Mouse (Mus musculus) layer of hippocampus, adult 11-12 months (tissue): ENCODE measurements around the gene Senp6.

Experiments
- DNase-seq: peaks from one replicate; pipeline ENCODE4 v3.0.0; 2022; ENCODE audit warnings: low spot score

Senp6 gene

DNA sequence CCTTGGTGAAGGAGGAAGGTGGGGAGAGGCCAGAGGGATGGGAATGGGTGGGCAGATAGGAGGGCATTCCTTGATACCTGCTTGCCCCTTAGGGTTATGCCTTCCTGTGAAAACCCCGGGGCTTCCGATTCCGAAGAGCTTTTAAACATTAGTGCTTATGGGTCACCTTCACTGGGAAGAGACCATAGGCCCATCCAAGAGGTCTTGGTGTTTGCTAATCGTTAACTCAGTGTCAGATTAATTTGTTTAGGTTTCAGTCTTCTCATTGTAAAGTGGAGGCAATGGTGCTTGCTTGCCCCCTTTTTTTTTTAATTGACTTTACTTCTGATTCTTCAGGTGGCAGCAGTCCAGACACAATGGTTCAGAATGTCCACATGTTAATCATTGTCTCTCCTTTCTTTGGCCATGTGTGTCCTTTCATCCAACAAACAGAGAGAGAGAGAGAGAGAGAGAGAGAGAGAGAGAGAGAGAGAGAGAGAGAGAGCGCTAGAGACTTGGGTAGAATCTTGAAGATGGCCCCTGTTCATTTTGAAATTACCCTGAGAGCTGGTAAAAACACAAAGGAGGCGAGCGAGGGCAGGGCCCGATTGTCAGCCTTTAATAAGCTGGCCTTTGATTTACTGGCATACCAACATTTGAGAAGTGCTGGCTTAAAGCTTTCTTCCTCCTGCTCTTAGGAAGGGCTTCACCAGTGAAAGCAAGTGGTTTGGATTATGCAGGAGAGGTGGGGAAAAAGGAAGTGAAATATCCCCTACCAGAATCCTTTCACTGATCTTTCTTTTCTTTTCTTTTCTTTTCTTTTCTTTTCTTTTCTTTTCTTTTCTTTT, 105.9 kb downstream of the Senp6 start:
- DNase-seq = no peak

DNA sequence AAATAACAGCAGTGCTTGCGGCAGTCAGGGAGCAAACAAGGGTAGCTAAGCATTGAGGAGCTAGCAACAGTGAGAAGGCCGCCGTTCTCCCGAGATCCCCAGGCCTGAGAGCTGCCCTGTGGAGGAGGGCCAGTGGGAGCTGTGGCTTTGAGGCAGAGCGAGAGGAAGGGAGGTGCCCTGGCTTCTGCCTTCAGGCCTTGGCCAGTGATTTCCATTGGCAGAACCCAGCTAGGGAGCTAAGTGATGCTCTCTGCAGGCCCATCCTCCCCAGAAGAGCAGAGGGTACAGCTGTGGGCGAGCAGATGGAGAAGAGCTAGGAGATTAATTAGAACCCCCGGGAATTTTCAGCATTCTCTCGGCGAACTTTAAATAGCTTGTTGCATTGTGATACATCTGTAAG, 106.9 kb downstream of the Senp6 start:
- no peak for DNase-seq

DNA sequence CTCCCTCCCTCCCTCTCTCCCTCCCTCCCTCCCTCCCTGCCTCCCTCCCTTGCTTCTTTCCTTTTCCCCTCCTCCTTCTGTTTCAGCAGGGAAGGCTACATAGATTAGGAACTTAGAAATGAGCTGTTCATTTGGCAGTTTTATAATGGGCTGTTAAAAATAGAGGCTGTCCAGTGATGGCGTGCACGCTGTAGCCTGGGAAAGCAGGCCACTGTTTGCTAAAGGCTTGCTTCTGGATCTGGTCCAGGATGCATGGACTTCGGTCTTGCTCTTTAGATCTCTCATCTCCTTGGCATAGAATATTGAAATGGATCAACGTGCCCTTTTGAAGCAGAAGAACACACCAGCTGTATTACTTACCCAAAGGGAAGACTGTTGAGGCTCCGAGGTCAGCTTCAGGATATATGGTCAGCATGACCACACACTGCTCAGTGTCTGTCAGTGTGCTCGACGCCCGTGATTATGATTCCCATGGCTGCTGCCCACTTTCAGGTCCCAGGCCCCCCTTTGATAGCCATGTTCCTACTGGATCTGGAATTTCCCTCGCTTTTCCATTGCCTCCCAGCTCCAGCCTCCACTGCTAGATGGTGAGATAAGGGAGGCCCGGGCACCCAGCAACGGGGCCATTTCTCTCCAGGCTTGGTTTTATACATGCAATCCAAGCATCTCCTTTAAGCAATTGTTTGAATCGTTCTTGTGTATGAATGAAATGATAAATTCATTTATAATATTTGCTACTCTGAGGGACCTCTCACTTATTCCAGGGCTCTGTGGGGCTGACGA, 110.2 kb downstream of the Senp6 start:
- no peak for DNase-seq

DNA sequence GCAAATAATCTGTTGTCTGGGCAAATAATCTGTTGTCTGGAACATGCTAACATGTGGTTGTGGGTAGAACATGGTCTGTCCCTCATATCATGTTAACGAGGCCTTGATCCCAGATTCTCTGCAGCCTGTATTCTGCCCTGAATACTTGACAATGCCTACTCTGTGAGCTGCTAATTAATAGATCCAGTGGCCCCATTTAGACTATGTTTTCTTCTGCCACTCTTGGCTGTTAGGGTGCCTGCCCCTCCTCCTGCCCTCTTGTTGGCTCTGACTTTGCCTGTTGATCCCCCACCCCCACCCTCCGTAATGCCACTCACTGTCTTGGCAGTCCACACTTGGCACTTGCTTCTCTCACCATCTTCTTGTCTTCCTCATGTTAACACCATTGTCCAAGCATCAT, 112.0 kb downstream of the Senp6 start:
- DNase-seq = no peak

DNA sequence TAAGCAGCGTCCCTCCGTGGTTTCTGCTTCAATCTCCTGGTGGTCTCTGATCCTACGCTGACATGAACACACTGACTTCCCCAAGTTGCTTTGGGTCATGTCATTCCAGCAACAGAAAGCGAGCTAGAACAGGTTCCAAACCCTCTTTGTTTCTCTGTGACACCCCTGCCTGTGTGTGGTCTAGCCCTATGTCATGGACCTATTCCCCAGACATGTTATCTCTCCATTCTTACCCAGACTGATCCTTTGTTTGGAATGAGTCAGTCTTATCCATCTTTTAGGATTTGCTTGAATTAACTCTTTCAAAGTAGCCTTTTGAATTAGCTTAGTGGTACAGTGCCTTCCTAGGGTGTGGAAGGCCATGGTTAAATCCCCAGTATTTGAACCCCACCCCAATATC, 113.0 kb downstream of the Senp6 start:
- no peak for DNase-seq

GRCm38 (mm10) chr9:80180771-80181170, 114.1 kb downstream of the Senp6 start:
- DNase-seq = no peak

GRCm38 (mm10) chr9:80181692-80182091, 115.0 kb downstream of the Senp6 start:
- no peak for DNase-seq

DNA sequence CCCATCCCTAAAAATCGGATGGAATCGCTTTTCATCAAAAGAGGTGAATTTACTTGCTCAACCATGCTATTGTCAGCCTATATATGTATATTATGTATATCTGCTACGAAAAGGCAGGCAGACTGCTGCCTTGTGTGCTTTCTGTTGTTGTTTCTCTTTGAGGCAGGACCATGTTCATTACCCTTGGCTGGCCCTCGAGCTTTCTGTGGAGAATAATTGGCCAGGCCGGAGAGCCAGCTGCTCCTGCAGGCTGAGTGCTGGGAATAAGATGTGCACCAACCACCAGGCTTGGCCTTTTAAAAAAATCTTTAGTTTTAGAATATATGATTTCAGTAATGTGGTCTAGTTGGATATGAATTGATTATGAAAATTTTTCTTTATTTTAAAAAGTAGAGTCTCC, 117.4 kb downstream of the Senp6 start:
- DNase-seq = no peak

DNA sequence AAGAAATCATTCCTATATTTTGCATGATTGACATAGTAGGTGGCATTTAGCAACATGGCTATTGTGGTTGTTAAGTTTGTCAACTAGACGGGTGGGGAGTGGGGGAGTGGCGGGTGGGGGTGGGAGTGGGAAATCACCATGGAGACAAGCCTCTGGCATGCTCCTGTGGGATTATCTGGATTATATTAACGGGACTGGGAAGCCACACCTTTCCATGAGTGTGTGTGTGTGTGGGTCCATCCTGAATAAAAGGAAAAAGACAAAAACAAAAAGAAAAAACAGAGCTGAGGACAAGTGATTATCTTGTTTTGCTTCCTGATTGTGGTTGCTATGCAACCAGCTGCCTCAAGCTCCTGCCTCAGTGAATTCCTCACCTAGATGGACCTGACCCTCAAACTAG, 119.0 kb downstream of the Senp6 start:
- DNase-seq = no peak

DNA sequence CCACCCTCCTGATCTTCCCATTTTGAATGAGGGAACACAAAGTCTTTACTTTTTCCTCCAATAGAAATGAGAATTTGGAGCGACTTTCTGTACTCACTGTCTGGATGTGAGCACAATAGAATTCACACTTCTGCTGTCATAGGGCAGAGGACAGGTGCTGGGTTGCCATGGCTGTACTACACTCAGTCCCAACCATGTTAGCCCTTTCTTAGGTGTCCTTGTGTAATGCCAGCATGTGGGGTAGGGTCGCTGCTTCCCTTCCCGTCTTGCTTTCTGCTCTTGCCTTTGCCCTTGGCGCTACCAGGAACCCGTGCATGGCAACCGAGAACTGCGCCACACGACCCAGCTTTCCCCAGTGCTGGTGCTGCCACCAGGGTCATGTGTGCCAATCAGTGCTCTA, 120.0 kb downstream of the Senp6 start:
- DNase-seq = no peak

GRCm38 (mm10) chr9:80188324-80188893, 121.7 kb downstream of the Senp6 start:
- DNase-seq = no peak

- no peak for DNase-seq
These were observed 124.5 kb downstream of the Senp6 start for GRCm38 (mm10) chr9:80191240-80191639.

DNA sequence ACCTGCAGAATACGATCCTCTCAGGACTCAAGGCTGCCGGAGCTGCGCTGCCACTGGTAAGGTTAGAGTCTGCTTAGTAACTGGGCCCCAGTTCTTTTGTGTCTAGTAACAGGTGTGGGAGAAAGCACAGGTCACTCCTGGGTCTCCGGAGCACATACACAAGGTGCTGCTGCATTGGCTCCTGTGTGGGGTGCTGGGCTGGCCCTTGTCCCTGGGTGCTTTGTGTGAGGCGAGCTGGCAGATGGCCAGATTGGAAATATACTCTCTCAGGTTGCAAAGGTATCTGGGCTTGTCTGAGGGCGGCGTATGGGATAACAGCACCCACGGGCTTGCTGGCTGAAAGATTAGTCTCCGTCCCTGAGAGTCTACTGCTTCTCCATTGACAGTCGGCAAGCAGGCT, 125.6 kb downstream of the Senp6 start:
- DNase-seq = no peak

DNA sequence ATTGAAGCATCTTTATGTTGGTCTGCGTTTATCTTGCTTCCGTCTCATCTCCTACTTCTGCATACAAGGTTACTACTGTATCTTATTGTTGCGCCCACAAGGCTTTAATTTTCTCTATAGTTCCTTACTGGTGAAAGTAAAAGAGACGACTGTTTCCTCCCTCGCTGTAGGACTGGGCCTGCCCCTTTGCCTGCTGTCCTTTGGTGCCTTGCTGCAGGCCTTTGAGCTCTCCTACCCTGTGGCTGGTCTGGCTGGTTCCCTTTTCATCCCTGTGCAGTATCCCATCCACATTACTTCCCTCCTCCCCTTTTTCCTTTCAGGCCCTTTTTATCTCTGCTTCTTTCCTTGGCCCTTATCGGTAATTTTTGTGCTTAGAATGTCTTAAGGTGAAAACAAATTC, 127.7 kb downstream of the Senp6 start:
- DNase-seq = no peak
